Mouse (Mus musculus) neural tube, embryonic 10.5 days (tissue): ENCODE data around the gene F11r.
"Not testable (repeated sequence)": the region's sequence is repeated elsewhere in the genome, so short reads cannot be mapped to it uniquely, and the experiment has no call there.

Experiments
- DNase-seq: peaks from one replicate; pipeline ENCODE4 v3.0.0-alpha.2; 2017; ENCODE audit warnings: low spot score; ENCODE audit errors: extremely low spot score

F11r gene

GRCm38 (mm10) chr1:171470371-171470871 is 33.1 kb downstream of the F11r start:
- peak; percentile 60 for DNase-seq

GRCm38 (mm10) chr1:171470896-171471295 is 33.6 kb downstream of the F11r start:
- DNase-seq: no peak

GRCm38 (mm10) chr1:171471452-171471851 is 34.1 kb downstream of the F11r start:
- no peak for DNase-seq

GRCm38 (mm10) chr1:171471941-171472340 is 34.6 kb downstream of the F11r start:
- not testable (repeated sequence) for DNase-seq

GRCm38 (mm10) chr1:171473506-171473905 is 36.2 kb downstream of the F11r start:
- DNase-seq: no peak

- no peak for DNase-seq
Observed at GRCm38 (mm10) chr1:171473920-171474640, 36.7 kb downstream of the F11r start.

- no peak for DNase-seq
Observed at GRCm38 (mm10) chr1:171477123-171477522, 39.8 kb downstream of the F11r start.

- no peak for DNase-seq
Observed at GRCm38 (mm10) chr1:171477758-171478545, 40.6 kb downstream of the F11r start.

GRCm38 (mm10) chr1:171478968-171479367 is 41.6 kb downstream of the F11r start:
- peak; percentile 50 for DNase-seq

GRCm38 (mm10) chr1:171494241-171494640 is 56.9 kb downstream of the F11r start:
- DNase-seq: no peak

GRCm38 (mm10) chr1:171495371-171495770 is 58.0 kb downstream of the F11r start:
- DNase-seq: no peak

GRCm38 (mm10) chr1:171499856-171500255 is 62.5 kb downstream of the F11r start:
- DNase-seq: no peak

- no peak for DNase-seq
Observed at GRCm38 (mm10) chr1:171501016-171501610, 63.8 kb downstream of the F11r start.

GRCm38 (mm10) chr1:171501636-171502080 is 64.3 kb downstream of the F11r start:
- peak; percentile 55 for DNase-seq

GRCm38 (mm10) chr1:171502388-171503249 is 65.3 kb downstream of the F11r start:
- peak; percentile 61 for DNase-seq

GRCm38 (mm10) chr1:171503250-171503591 is 65.9 kb downstream of the F11r start, which contains the start of gene Alyref2:
Gene Alyref2, plus strand, starts transcription at chr1:171503478.
- DNase-seq: no peak

GRCm38 (mm10) chr1:171503592-171504291 is 66.4 kb downstream of the F11r start:
- peak; percentile 95 for DNase-seq

- no peak for DNase-seq
Observed at GRCm38 (mm10) chr1:171504586-171504985, 67.3 kb downstream of the F11r start.

- no peak for DNase-seq
Observed at GRCm38 (mm10) chr1:171513234-171513633, 75.9 kb downstream of the F11r start.

- no peak for DNase-seq
Observed at GRCm38 (mm10) chr1:171513760-171514159, 76.4 kb downstream of the F11r start.
